Mouse (Mus musculus) liver, embryonic 14.5 days (tissue): ENCODE measurements around the gene Aspn.

Experiments used
- CTCF ChIP-seq: IDR thresholded peaks from 2 replicates; pipeline ENCODE4 v1.5.1; 2016; ENCODE audit warnings: antibody characterized with exemption, low read depth, control low read depth
- EP300 ChIP-seq: IDR thresholded peaks from 2 replicates; pipeline ENCODE4 v1.6.1; 2016; ENCODE audit warnings: antibody characterized with exemption, low read depth

DNA sequence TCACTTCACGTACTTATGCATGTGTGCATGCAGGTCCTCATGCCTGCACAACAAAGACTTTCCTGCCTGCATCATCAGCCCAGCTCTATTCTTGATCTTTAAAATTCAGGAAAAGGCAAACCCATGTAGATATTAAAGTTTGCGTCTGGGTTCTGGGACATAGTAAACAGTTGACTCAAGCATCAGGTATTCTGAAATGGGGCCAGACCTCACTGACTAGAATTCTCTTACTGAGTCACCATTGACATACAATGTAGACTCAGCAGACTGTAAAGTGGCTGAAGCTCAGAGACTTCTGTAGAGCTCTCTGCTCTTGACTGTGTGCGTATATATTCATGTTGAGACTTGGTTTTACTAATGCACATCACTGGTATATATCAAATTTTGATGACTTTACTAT lies 5.4 kb downstream of the Aspn start:
- TF ChIP-seq CTCF (no peak), EP300 (no peak)
